Mouse (Mus musculus): ENCODE results near the gene Arhgef9. TPM values are rescaled to one million over a fixed set of nuclear protein-coding genes. Genes with fewer than 3 reads are reported as not detected.

Gene Arhgef9
- polyA plus RNA-seq, 2 experiments: 0.76 to 1.1 TPM

GRCm38 (mm10) chrX:95087674-95088073 lies 109.0 kb downstream of the Arhgef9 start:
- no peak for TF ChIP-seq EP300 (IDR thresholded peaks at IDR 0.05; ENCODE audit: low read depth)
- no peak for TF ChIP-seq CTCF (IDR thresholded peaks at IDR 0.05; ENCODE audit: low read depth)
- H3K4me3 ChIP-seq (ENCODE audit: insufficient read depth in 1 of 2, low read depth in 2 of 2, low read length in 2 of 2): no peak overlapping the region
- ATAC-seq (ENCODE audit: insufficient read depth): no peak

GRCm38 (mm10) chrX:95077013-95077699 lies 119.5 kb downstream of the Arhgef9 start:
- TF ChIP-seq EP300 (IDR thresholded peaks at IDR 0.05; ENCODE audit: low read depth) (no peak), CTCF (IDR thresholded peaks at IDR 0.05; ENCODE audit: low read depth) (no peak)
- 40% methylated on average over 9 of the region's 9 CpGs for WGBS (ENCODE audit: insufficient replicate concordance)
- ATAC-seq (ENCODE audit: insufficient read depth) (no peak), DNase-seq (ENCODE audit: low read depth in 3 of 3, low spot score in 3 of 3) (no peak)
- Histone ChIP-seq H3K27ac (no peak overlapping the region), H3K9ac (replicated peaks) (no peak overlapping the region), H3K4me1 (replicated peaks; ENCODE audit: control insufficient read depth in 2 of 2, insufficient read depth in 2 of 2, low read length in 1 of 2) (peaks cover 0 to 2% of the 10 kb centered on the region in 2 experiments; a peak in 2 of 4 replicates), H3K9me3 (ENCODE audit: control insufficient read depth, low read length) (no peaks in the 10 kb centered on the region), H3K4me2 (ENCODE audit: low read depth) (no peak overlapping the region), H3K4me3 (ENCODE audit: insufficient read depth in 1 of 2, low read depth in 2 of 2, low read length in 2 of 2) (no peak overlapping the region), H3K27me3 (ENCODE audit: control insufficient read depth, insufficient read depth, low read length) (no peaks in the 10 kb centered on the region; the same call in 1 of the 2 replicates), H3K36me3 (replicated peaks; ENCODE audit: control insufficient read depth, insufficient read depth, low read depth) (no peaks in the 10 kb centered on the region)

More at GRCm38 (mm10) chrX:95087674-95088073, 109.0 kb downstream of the Arhgef9 start:
- no peak overlapping the region for H3K27ac ChIP-seq
- H3K9me3 ChIP-seq (ENCODE audit: control insufficient read depth, low read length): no peaks in the 10 kb centered on the region
- no peak overlapping the region for H3K4me2 ChIP-seq (ENCODE audit: low read depth)
- no peaks in the 10 kb centered on the region for H3K27me3 ChIP-seq (ENCODE audit: control insufficient read depth, insufficient read depth, low read length)
- DNase-seq (ENCODE audit: low read depth in 3 of 3, low spot score in 3 of 3): no peak
- no peaks in the 10 kb centered on the region for H3K4me1 ChIP-seq (replicated peaks; ENCODE audit: control insufficient read depth in 2 of 2, insufficient read depth in 2 of 2, low read length in 1 of 2)
- H3K36me3 ChIP-seq (replicated peaks; ENCODE audit: control insufficient read depth, insufficient read depth, low read depth): no peaks in the 10 kb centered on the region
- 19% methylated on average over 4 of the region's 4 CpGs for WGBS (ENCODE audit: insufficient replicate concordance)
- H3K9ac ChIP-seq (replicated peaks): no peak overlapping the region

- WGBS (ENCODE audit: insufficient replicate concordance): 60% methylated on average over 5 of the region's 5 CpGs
- Histone ChIP-seq H3K27ac (no peak overlapping the region), H3K4me3 (ENCODE audit: insufficient read depth in 1 of 2, low read depth in 2 of 2, low read length in 2 of 2) (no peak overlapping the region), H3K27me3 (ENCODE audit: control insufficient read depth, insufficient read depth, low read length) (no peaks in the 10 kb centered on the region), H3K4me2 (ENCODE audit: low read depth) (no peak overlapping the region), H3K9ac (replicated peaks) (no peak overlapping the region), H3K4me1 (replicated peaks; ENCODE audit: control insufficient read depth in 2 of 2, insufficient read depth in 2 of 2, low read length in 1 of 2) (no peaks in the 10 kb centered on the region), H3K36me3 (replicated peaks; ENCODE audit: control insufficient read depth, insufficient read depth, low read depth) (no peaks in the 10 kb centered on the region), H3K9me3 (ENCODE audit: control insufficient read depth, low read length) (no peaks in the 10 kb centered on the region)
- DNase-seq (ENCODE audit: low read depth in 3 of 3, low spot score in 3 of 3) (no peak), ATAC-seq (ENCODE audit: insufficient read depth) (no peak)
- no peak for TF ChIP-seq EP300 (IDR thresholded peaks at IDR 0.05; ENCODE audit: low read depth)
- no peak for TF ChIP-seq CTCF (IDR thresholded peaks at IDR 0.05; ENCODE audit: low read depth)
These were observed 168.7 kb downstream of the Arhgef9 start for GRCm38 (mm10) chrX:95027907-95028306.

DNA sequence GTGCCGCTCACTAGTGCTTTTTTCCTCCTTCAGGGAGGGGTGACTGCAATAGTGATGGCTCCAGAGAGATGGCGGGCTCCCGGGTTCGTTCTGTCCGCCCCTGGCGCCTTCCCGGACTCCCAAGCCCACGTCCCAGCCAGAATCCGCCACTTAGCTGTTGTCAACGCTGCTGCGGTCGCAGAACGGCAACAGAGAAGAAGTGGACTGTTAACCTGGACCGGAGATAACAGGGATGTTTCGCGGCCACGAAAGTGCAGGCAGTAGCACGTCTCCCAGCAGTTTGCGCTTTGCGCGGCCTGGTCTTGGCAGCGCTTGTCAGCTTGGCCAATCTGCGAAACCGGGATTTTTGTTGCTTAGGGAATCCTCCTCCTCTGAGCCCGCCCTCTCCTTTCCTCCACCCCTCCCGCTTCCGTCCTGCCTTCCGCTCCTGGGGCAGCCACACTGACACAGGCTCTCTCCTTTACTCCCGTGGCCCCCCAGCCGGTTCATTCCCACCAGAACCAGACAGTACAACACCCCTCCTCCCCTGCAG lies 170.2 kb downstream of the Arhgef9 start, which contains the start of gene Spin4:
Spin4 (minus strand) TSS at position 322 of the 532 bp plus-strand sequence.
- DNase-seq (ENCODE audit: low read depth in 3 of 3, low spot score in 3 of 3): peak in 2 of 3 experiments; percentile 28 to 38

DNA sequence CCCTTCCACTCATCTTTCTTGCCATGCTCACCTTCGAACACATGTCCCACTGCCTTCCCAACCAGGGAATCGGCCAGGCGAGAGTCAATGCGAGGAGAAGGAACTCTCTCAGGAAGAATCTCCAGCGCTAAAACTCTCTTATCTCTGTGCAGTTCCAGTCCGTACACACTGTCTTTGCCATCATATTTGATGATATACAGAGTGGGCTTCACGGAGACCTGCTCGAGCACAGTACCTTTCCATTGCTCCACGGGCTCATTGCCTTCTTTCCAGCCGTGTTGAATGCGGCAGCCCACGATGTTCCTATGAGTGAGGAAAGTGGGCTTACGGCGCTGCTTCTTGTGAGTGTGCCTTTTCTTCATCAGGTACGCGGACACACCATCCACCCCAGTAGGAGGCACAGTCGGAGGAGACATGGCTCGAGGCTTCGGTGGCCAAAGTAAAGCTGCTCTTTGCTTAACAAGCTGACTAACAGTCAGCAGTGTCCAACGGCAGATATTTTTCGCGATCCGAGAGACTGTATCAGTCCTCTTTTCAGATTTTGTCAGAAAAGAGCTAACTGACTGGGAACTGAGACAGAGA lies 170.8 kb downstream of the Arhgef9 start:
- WGBS (ENCODE audit: insufficient replicate concordance): 14% methylated on average over 23 of the region's 23 CpGs
- DNase-seq (ENCODE audit: low read depth in 3 of 3, low spot score in 3 of 3): no peak
- no peak for ATAC-seq (ENCODE audit: insufficient read depth)
- Histone ChIP-seq H3K4me1 (replicated peaks; ENCODE audit: control insufficient read depth in 2 of 2, insufficient read depth in 2 of 2, low read length in 1 of 2) (no peaks in the 10 kb centered on the region), H3K27me3 (ENCODE audit: control insufficient read depth, insufficient read depth, low read length) (no peaks in the 10 kb centered on the region), H3K9me3 (ENCODE audit: control insufficient read depth, low read length) (no peaks in the 10 kb centered on the region), H3K9ac (replicated peaks) (no peak overlapping the region), H3K27ac (no peak overlapping the region), H3K4me2 (ENCODE audit: low read depth) (peak overlapping the region; percentile 64), H3K36me3 (replicated peaks; ENCODE audit: control insufficient read depth, insufficient read depth, low read depth) (no peaks in the 10 kb centered on the region), H3K4me3 (ENCODE audit: insufficient read depth in 1 of 2, low read depth in 2 of 2, low read length in 2 of 2) (peak overlapping the region; percentile 54 to 75)
- TF ChIP-seq EP300 (IDR thresholded peaks at IDR 0.05; ENCODE audit: low read depth) (no peak), CTCF (IDR thresholded peaks at IDR 0.05; ENCODE audit: low read depth) (no peak)

More for the DNA sequence above, 170.2 kb downstream of the Arhgef9 start, which contains the start of gene Spin4:
- Histone ChIP-seq H3K4me3 (ENCODE audit: insufficient read depth in 1 of 2, low read depth in 2 of 2, low read length in 2 of 2) (peak within 1 kb of the TSS; percentile 54 to 75), H3K36me3 (replicated peaks; ENCODE audit: control insufficient read depth, insufficient read depth, low read depth) (no peaks in the 10 kb centered on the region), H3K4me1 (replicated peaks; ENCODE audit: control insufficient read depth in 2 of 2, insufficient read depth in 2 of 2, low read length in 1 of 2) (no peaks in the 10 kb centered on the region), H3K27ac (no peak within 1 kb of the TSS), H3K9ac (replicated peaks) (peak within 1 kb of the TSS; percentile 37; the same call in 1 of the 2 replicates), H3K27me3 (ENCODE audit: control insufficient read depth, insufficient read depth, low read length) (no peaks in the 10 kb centered on the region), H3K4me2 (ENCODE audit: low read depth) (peak within 1 kb of the TSS; percentile 64), H3K9me3 (ENCODE audit: control insufficient read depth, low read length) (no peaks in the 10 kb centered on the region)
- ATAC-seq (ENCODE audit: insufficient read depth): peak; percentile 80
- TF ChIP-seq EP300 (IDR thresholded peaks at IDR 0.05; ENCODE audit: low read depth) (no peak), CTCF (IDR thresholded peaks at IDR 0.05; ENCODE audit: low read depth) (no peak)
- WGBS (ENCODE audit: insufficient replicate concordance): 8% methylated on average over 24 of the region's 30 CpGs
